Mouse (Mus musculus): ENCODE results near the gene Zfp184. TPM values are rescaled to one million over a fixed set of nuclear protein-coding genes. Genes with fewer than 3 reads are reported as not detected.

Zfp184 gene
- polyA plus RNA-seq, 1 experiment from 2014 or later: 1.6 TPM

DNA sequence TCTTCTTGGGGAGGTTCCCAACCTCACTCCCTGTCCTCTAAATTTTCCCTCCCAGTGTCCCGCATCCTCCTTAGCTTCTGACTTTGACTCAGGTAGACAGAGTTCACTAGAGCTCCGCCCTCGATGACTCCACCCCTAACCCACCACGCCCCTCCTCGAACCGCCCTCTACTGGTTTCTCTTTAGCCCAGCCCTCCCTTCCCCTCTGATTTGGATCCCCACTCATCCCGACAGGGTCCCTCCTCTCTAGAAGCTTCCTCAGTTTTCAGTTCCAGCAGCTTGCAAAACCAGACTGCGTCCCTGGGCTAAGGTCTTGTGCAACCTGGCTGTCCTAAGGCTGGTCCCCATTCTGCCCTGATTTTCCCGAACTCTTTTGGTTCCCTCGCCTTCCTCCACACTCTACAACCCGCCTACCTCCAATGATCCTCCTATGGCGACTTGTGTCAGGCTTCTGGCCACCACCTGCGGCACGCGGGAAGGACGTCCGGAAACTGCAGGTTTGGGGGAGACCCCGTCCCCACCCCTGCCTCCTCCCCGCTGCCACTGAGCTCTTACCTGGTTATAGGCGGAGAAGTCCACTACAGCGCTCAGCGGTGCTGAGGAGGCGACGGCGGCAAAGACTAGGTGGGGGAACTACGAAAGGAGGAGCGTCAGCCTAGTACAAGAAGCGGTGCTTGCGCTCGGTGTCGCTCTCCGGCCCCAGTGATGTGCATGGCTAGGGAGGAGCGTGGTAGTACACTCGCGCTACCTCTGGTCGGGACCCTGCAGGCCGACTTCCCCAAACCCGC lies 61.6 kb downstream of the Zfp184 start:
- Histone ChIP-seq H3K9me3 (ENCODE audit: control insufficient read depth, low read length) (no peaks in the 10 kb centered on the region), H3K27ac (replicated peaks) (no peak overlapping the region), H3K4me3 (ENCODE audit: low read depth, low read length) (peak overlapping the region; percentile 49), H3K9ac (ENCODE audit: low read length) (peak overlapping the region; percentile 41), H3K27me3 (ENCODE audit: control insufficient read depth, insufficient read depth, low read length) (peaks cover 29% of the 10 kb centered on the region; the same call in 1 of the 2 replicates), H3K36me3 (ENCODE audit: control insufficient read depth, insufficient read depth, low read length) (no peaks in the 10 kb centered on the region), H3K4me1 (replicated peaks; ENCODE audit: control insufficient read depth, insufficient read depth) (0 out of 2 replicates have a peak, but pooled peaks cover 3% of the 10 kb centered on the region), H3K4me2 (replicated peaks; ENCODE audit: low read depth) (peak overlapping the region; percentile 80)
- peak; percentile 75 for DNase-seq (ENCODE audit: low spot score)
- peak; percentile 86 for ATAC-seq (ENCODE audit: low FRiP score, low TSS enrichment)
- TF ChIP-seq EP300 (optimal IDR thresholded peaks at IDR 0.05) (no peak), CTCF (IDR thresholded peaks at IDR 0.05; ENCODE audit: low read depth) (peak; percentile 37)
- 1% methylated on average over 38 of the region's 38 CpGs for WGBS

DNA sequence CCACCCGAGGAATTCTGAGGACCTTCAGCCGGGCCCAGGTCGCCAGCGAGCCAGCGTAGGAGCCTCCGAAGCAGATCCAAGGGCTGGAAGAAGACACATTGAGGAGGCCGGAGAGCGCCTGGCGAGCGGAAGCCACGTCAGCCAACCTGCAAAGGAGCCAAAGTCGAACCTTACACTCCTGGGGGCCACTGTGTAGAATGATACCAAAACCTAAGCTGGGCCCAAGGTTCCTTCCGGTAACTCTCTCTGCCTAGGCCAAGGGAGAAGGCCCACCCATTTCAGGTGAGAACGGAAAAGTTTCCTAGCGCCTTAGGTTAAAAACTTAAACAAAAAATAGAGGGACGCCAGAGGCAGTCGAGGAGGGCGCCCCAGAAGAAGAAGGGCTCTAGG lies 62.2 kb downstream of the Zfp184 start:
- Histone ChIP-seq H3K9ac (ENCODE audit: low read length) (no peak overlapping the region), H3K4me2 (replicated peaks; ENCODE audit: low read depth) (peak overlapping the region; percentile 80), H3K4me3 (ENCODE audit: low read depth, low read length) (peak overlapping the region; percentile 49)

GRCm38 (mm10) chr13:22007872-22008271 lies 63.0 kb downstream of the Zfp184 start:
- Histone ChIP-seq H3K36me3 (ENCODE audit: control insufficient read depth, insufficient read depth, low read length) (no peaks in the 10 kb centered on the region), H3K27me3 (ENCODE audit: control insufficient read depth, insufficient read depth, low read length) (peaks cover 29% of the 10 kb centered on the region; the same call in 1 of the 2 replicates), H3K27ac (replicated peaks) (no peak overlapping the region), H3K4me2 (replicated peaks; ENCODE audit: low read depth) (no peak overlapping the region), H3K9me3 (ENCODE audit: control insufficient read depth, low read length) (no peaks in the 10 kb centered on the region), H3K4me1 (replicated peaks; ENCODE audit: control insufficient read depth, insufficient read depth) (0 out of 2 replicates have a peak, but pooled peaks cover 3% of the 10 kb centered on the region), H3K4me3 (ENCODE audit: low read depth, low read length) (no peak overlapping the region), H3K9ac (ENCODE audit: low read length) (no peak overlapping the region)
- no peak for DNase-seq (ENCODE audit: low spot score)
- no peak for ATAC-seq (ENCODE audit: low FRiP score, low TSS enrichment)
- WGBS: 52% methylated on average over 7 of the region's 7 CpGs
- no peak for TF ChIP-seq CTCF (IDR thresholded peaks at IDR 0.05; ENCODE audit: low read depth)
- no peak for TF ChIP-seq EP300 (optimal IDR thresholded peaks at IDR 0.05)

More for the DNA sequence above, 62.2 kb downstream of the Zfp184 start:
- no peaks in the 10 kb centered on the region for H3K36me3 ChIP-seq (ENCODE audit: control insufficient read depth, insufficient read depth, low read length)
- no peak for TF ChIP-seq CTCF (IDR thresholded peaks at IDR 0.05; ENCODE audit: low read depth)
- TF ChIP-seq EP300 (optimal IDR thresholded peaks at IDR 0.05): no peak
- ATAC-seq (ENCODE audit: low FRiP score, low TSS enrichment) (no peak), DNase-seq (ENCODE audit: low spot score) (no peak)
- H3K27ac ChIP-seq (replicated peaks): no peak overlapping the region
- 0 out of 2 replicates have a peak, but pooled peaks cover 3% of the 10 kb centered on the region for H3K4me1 ChIP-seq (replicated peaks; ENCODE audit: control insufficient read depth, insufficient read depth)
- no peaks in the 10 kb centered on the region for H3K9me3 ChIP-seq (ENCODE audit: control insufficient read depth, low read length)
- peaks cover 29% of the 10 kb centered on the region; the same call in 1 of the 2 replicates for H3K27me3 ChIP-seq (ENCODE audit: control insufficient read depth, insufficient read depth, low read length)
- WGBS: 6% methylated on average over 18 of the region's 18 CpGs

DNA sequence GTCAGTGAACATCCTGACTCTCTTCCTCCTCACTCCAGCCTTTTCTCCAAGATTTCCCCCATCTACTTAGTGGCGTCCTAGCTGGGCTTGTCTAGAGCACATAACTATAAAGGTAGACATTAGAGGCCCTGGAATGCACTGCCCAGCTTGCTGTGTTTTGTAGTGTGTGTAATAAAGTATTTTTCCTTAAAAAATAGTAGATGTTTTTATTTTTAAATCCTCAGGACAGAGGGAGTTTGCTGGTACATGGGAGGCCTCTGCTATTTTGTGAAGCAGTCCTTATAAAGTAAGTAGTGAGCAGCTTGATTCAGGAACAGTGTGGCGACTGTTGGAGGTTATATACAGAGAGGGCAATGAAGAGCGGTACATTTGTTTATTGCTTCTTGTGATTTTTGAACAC lies 63.8 kb downstream of the Zfp184 start:
- Histone ChIP-seq H3K4me1 (replicated peaks; ENCODE audit: control insufficient read depth, insufficient read depth) (0 out of 2 replicates have a peak, but pooled peaks cover 3% of the 10 kb centered on the region), H3K36me3 (ENCODE audit: control insufficient read depth, insufficient read depth, low read length) (no peaks in the 10 kb centered on the region), H3K4me3 (ENCODE audit: low read depth, low read length) (no peak overlapping the region), H3K27me3 (ENCODE audit: control insufficient read depth, insufficient read depth, low read length) (peaks cover 29% of the 10 kb centered on the region; the same call in 1 of the 2 replicates), H3K4me2 (replicated peaks; ENCODE audit: low read depth) (no peak overlapping the region), H3K9me3 (ENCODE audit: control insufficient read depth, low read length) (no peaks in the 10 kb centered on the region), H3K27ac (replicated peaks) (no peak overlapping the region), H3K9ac (ENCODE audit: low read length) (no peak overlapping the region)
- DNase-seq (ENCODE audit: low spot score): no peak
- TF ChIP-seq CTCF (IDR thresholded peaks at IDR 0.05; ENCODE audit: low read depth): no peak
- ATAC-seq (ENCODE audit: low FRiP score, low TSS enrichment): no peak
- WGBS: 78% methylated on average over 3 of the region's 3 CpGs

GRCm38 (mm10) chr13:22009642-22010041 lies 64.7 kb downstream of the Zfp184 start, which contains the start of gene Prss16:
TSS of gene Prss16 (minus strand) at chr13:22009742.
- Histone ChIP-seq H3K9ac (ENCODE audit: low read length) (no peak within 1 kb of the TSS), H3K4me3 (ENCODE audit: low read depth, low read length) (no peak within 1 kb of the TSS), H3K27ac (replicated peaks) (no peak within 1 kb of the TSS), H3K36me3 (ENCODE audit: control insufficient read depth, insufficient read depth, low read length) (no peaks in the 10 kb centered on the region), H3K4me2 (replicated peaks; ENCODE audit: low read depth) (no peak within 1 kb of the TSS), H3K9me3 (ENCODE audit: control insufficient read depth, low read length) (no peaks in the 10 kb centered on the region), H3K4me1 (replicated peaks; ENCODE audit: control insufficient read depth, insufficient read depth) (0 out of 2 replicates have a peak, but pooled peaks cover 3% of the 10 kb centered on the region), H3K27me3 (ENCODE audit: control insufficient read depth, insufficient read depth, low read length) (peaks cover 24% of the 10 kb centered on the region; the same call in 1 of the 2 replicates)
- TF ChIP-seq EP300 (optimal IDR thresholded peaks at IDR 0.05): no peak
- no peak for TF ChIP-seq CTCF (IDR thresholded peaks at IDR 0.05; ENCODE audit: low read depth)
- ATAC-seq (ENCODE audit: low FRiP score, low TSS enrichment) (no peak), DNase-seq (ENCODE audit: low spot score) (no peak)
- WGBS: 52% methylated on average over 7 of the region's 7 CpGs

MicroRNA genes within 50 kb of the gene (microRNA counts, 519-probe panel; counts per million panel counts)
- microRNA mmu-miR-1983: 4,869 counts per million, percentile 52 among the panel's probes with 10 or more counts

Small RNAs within 50 kb of the gene (microRNA-seq; reads per million reads assigned to microRNA genes)
- gene Gm44456 (0.96 reads per million), gene Mir1983 (674 reads per million, percentile 67 among the genes with 10 or more reads in this experiment)

Other genes with a start within 250 kb of the Zfp184 start
- gene Olfr1359, start 247.0 kb upstream of the Zfp184 start, polyA plus RNA-seq (2015; fragmentation: Nextera tagmentation; extraction: Ambion mirVana): not detected in 2 replicates
- gene Hist1h2bl, start 229.0 kb upstream of the Zfp184 start, polyA plus RNA-seq (2015; fragmentation: Nextera tagmentation; extraction: Ambion mirVana): 0.85 and 1.5 TPM in 2 replicates
- 8.8 and 14.4 TPM in 2 replicates for gene Hist1h2ai, start 228.7 kb upstream of the Zfp184 start, polyA plus RNA-seq (2015; fragmentation: Nextera tagmentation; extraction: Ambion mirVana)
- gene Hist1h3h, start 227.4 kb upstream of the Zfp184 start, polyA plus RNA-seq (2015; fragmentation: Nextera tagmentation; extraction: Ambion mirVana): 1.1 and 4.1 TPM in 2 replicates
- 0.56 and 1.0 TPM in 2 replicates for gene Hist1h2bm, start 223.1 kb upstream of the Zfp184 start, polyA plus RNA-seq (2015; fragmentation: Nextera tagmentation; extraction: Ambion mirVana)
- 0.18 and 0.92 TPM in 2 replicates for gene Hist1h4j, start 210.0 kb upstream of the Zfp184 start, polyA plus RNA-seq (2015; fragmentation: Nextera tagmentation; extraction: Ambion mirVana)
- 0.81 and 1.1 TPM in 2 replicates for gene Hist1h4k, start 194.6 kb upstream of the Zfp184 start, polyA plus RNA-seq (2015; fragmentation: Nextera tagmentation; extraction: Ambion mirVana)
- 7.3 and 19.3 TPM in 2 replicates for gene Hist1h2ak, start 191.3 kb upstream of the Zfp184 start, polyA plus RNA-seq (2015; fragmentation: Nextera tagmentation; extraction: Ambion mirVana)
- gene Hist1h2bn, start 191.0 kb upstream of the Zfp184 start, polyA plus RNA-seq (2015; fragmentation: Nextera tagmentation; extraction: Ambion mirVana): 0.73 and 2.2 TPM in 2 replicates
- 4.3 and 10.5 TPM in 2 replicates for gene Hist1h1b, start 164.5 kb upstream of the Zfp184 start, polyA plus RNA-seq (2015; fragmentation: Nextera tagmentation; extraction: Ambion mirVana)
- gene Hist1h3i, start 161.7 kb upstream of the Zfp184 start, polyA plus RNA-seq (2015; fragmentation: Nextera tagmentation; extraction: Ambion mirVana): 31.2 and 44.3 TPM in 2 replicates
- 1.4 and 1.6 TPM in 2 replicates for gene Hist1h2an, start 157.9 kb upstream of the Zfp184 start, polyA plus RNA-seq (2015; fragmentation: Nextera tagmentation; extraction: Ambion mirVana)
- gene Hist1h2bp, start 157.6 kb upstream of the Zfp184 start, polyA plus RNA-seq (2015; fragmentation: Nextera tagmentation; extraction: Ambion mirVana): 0.54 and 2.0 TPM in 2 replicates
- 7.7 and 9.9 TPM in 2 replicates for gene Hist1h2bq, start 134.9 kb upstream of the Zfp184 start, polyA plus RNA-seq (2015; fragmentation: Nextera tagmentation; extraction: Ambion mirVana)
- gene Hist1h2ao, start 134.6 kb upstream of the Zfp184 start, polyA plus RNA-seq (2015; fragmentation: Nextera tagmentation; extraction: Ambion mirVana): 0.95 and 1.1 TPM in 2 replicates
- gene Hist1h4m, start 133.3 kb upstream of the Zfp184 start, polyA plus RNA-seq (2015; fragmentation: Nextera tagmentation; extraction: Ambion mirVana): 1.1 TPM in 1 of 2 replicates, not detected in the other
- gene Hist1h4n, start 112.9 kb upstream of the Zfp184 start, polyA plus RNA-seq (2015; fragmentation: Nextera tagmentation; extraction: Ambion mirVana): 4.0 and 4.6 TPM in 2 replicates
- gene Hist1h2ap, start 111.6 kb upstream of the Zfp184 start, polyA plus RNA-seq (2015; fragmentation: Nextera tagmentation; extraction: Ambion mirVana): 1,237 and 1,874 TPM in 2 replicates
- 8.1 and 10.0 TPM in 2 replicates for gene Hist1h2br, start 111.4 kb upstream of the Zfp184 start, polyA plus RNA-seq (2015; fragmentation: Nextera tagmentation; extraction: Ambion mirVana)
- gene Pom121l2, start 36.1 kb downstream of the Zfp184 start, polyA plus RNA-seq (2015; fragmentation: Nextera tagmentation; extraction: Ambion mirVana): 0.05 TPM in 1 of 2 replicates, not detected in the other
- gene Prss16, start 64.6 kb downstream of the Zfp184 start, polyA plus RNA-seq (2015; fragmentation: Nextera tagmentation; extraction: Ambion mirVana): 0.51 and 0.65 TPM in 2 replicates
- 2.1 TPM in 1 of 2 replicates, not detected in the other for gene Hist1h2ah, start 90.5 kb downstream of the Zfp184 start, polyA plus RNA-seq (2015; fragmentation: Nextera tagmentation; extraction: Ambion mirVana)
- 0.35 and 0.99 TPM in 2 replicates for gene Hist1h2bk, start 90.8 kb downstream of the Zfp184 start, polyA plus RNA-seq (2015; fragmentation: Nextera tagmentation; extraction: Ambion mirVana)
- gene Hist1h4i, start 96.3 kb downstream of the Zfp184 start, polyA plus RNA-seq (2015; fragmentation: Nextera tagmentation; extraction: Ambion mirVana): 5.8 and 5.9 TPM in 2 replicates
- gene Hist1h2ag, start 97.8 kb downstream of the Zfp184 start, polyA plus RNA-seq (2015; fragmentation: Nextera tagmentation; extraction: Ambion mirVana): 12.1 and 12.6 TPM in 2 replicates
- gene Hist1h2bj, start 98.1 kb downstream of the Zfp184 start, polyA plus RNA-seq (2015; fragmentation: Nextera tagmentation; extraction: Ambion mirVana): 1.1 and 3.7 TPM in 2 replicates
- gene Vmn1r188, start 139.3 kb downstream of the Zfp184 start, polyA plus RNA-seq (2015; fragmentation: Nextera tagmentation; extraction: Ambion mirVana): 0.04 TPM in 1 of 2 replicates, not detected in the other
- not detected in 2 replicates for gene Vmn1r189, start 160.7 kb downstream of the Zfp184 start, polyA plus RNA-seq (2015; fragmentation: Nextera tagmentation; extraction: Ambion mirVana)
- gene Vmn1r191, start 238.9 kb downstream of the Zfp184 start, polyA plus RNA-seq (2015; fragmentation: Nextera tagmentation; extraction: Ambion mirVana): not detected in 2 replicates
- not detected in 2 replicates for gene Vmn1r192, start 246.0 kb downstream of the Zfp184 start, polyA plus RNA-seq (2015; fragmentation: Nextera tagmentation; extraction: Ambion mirVana)

All from stomach, postnatal 0 days (tissue).